Mouse (Mus musculus) MEL (cell line): Measurements from ENCODE around the gene Gm37240.

Experiments
- CTCF ChIP-seq, 3 experiments: IDR thresholded peaks in 2 of 3; conservative IDR thresholded peaks in 1 of 3; 2 replicates each; pipeline ENCODE4 v1.5.1; 2011 to 2012; ENCODE audit warnings: low read length in 3 of 3, low read depth in 2 of 3, mild to moderate bottlenecking in 2 of 3, improper control_type of control experiment in 1 of 3, inconsistent platforms in 1 of 3, mixed read lengths in 1 of 3, moderate library complexity in 1 of 3; ENCODE audit not compliant: control insufficient read depth in 1 of 3, insufficient read depth in 1 of 3, poor library complexity in 1 of 3, severe bottlenecking in 1 of 3
- E2F4 ChIP-seq: IDR thresholded peaks from 2 replicates; pipeline ENCODE4 v1.6.1; 2011; ENCODE audit warnings: low read depth, low read length, improper control_type of control experiment, borderline replicate concordance
- EP300 ChIP-seq, 2 experiments: IDR thresholded peaks; 2 replicates each; pipeline ENCODE4 v1.6.1; 2011; ENCODE audit warnings: improper control_type of control experiment in 2 of 2, low read length in 2 of 2, low read depth in 1 of 2, mild to moderate bottlenecking in 1 of 2
- GATA1 ChIP-seq: IDR thresholded peaks from 2 replicates; pipeline ENCODE4 v1.6.1; 2011; ENCODE audit warnings: low read depth, low read length, improper control_type of control experiment
- JUND ChIP-seq: IDR thresholded peaks from 2 replicates; pipeline ENCODE4 v1.6.1; 2011; ENCODE audit warnings: low read depth, mild to moderate bottlenecking, improper control_type of control experiment, low read length
- MAFK ChIP-seq: IDR thresholded peaks from 2 replicates; pipeline ENCODE4 v1.6.1; 2011; ENCODE audit warnings: low read depth, mild to moderate bottlenecking, low read length, improper control_type of control experiment, borderline replicate concordance
- NELFE ChIP-seq: IDR thresholded peaks from 2 replicates; pipeline ENCODE4 v1.6.1; 2011; ENCODE audit warnings: low read depth, low read length, improper control_type of control experiment
- POLR2A ChIP-seq, 2 experiments: IDR thresholded peaks; 2 replicates each; pipeline ENCODE4 v1.6.1; 2011 to 2012; ENCODE audit warnings: low read length in 2 of 2, mild to moderate bottlenecking in 2 of 2, control low read depth in 1 of 2, improper control_type of control experiment in 1 of 2, low read depth in 1 of 2, moderate library complexity in 1 of 2; ENCODE audit not compliant: control insufficient read depth in 1 of 2, insufficient read depth in 1 of 2, poor library complexity in 1 of 2
- POLR2AphosphoS5 ChIP-seq: IDR thresholded peaks from 2 replicates; pipeline ENCODE4 v1.6.1; 2012; ENCODE audit warnings: low read depth, borderline replicate concordance, mild to moderate bottlenecking, inconsistent platforms, low read length, moderate library complexity, mixed read lengths
- SIN3A ChIP-seq: IDR thresholded peaks from 2 replicates; pipeline ENCODE4 v1.6.1; 2012; ENCODE audit warnings: low read length, improper control_type of control experiment, inconsistent platforms
- UBTF ChIP-seq: IDR thresholded peaks from 2 replicates; pipeline ENCODE4 v1.6.1; 2012; ENCODE audit warnings: low read depth, mild to moderate bottlenecking, inconsistent platforms, low read length, improper control_type of control experiment, moderate library complexity, borderline replicate concordance; ENCODE audit not compliant: insufficient read depth
- ZC3H11A ChIP-seq: IDR thresholded peaks from 2 replicates; pipeline ENCODE4 v1.6.1; 2012; ENCODE audit warnings: low read depth, mild to moderate bottlenecking, inconsistent platforms, low read length, improper control_type of control experiment

GRCm38 (mm10) chr3:84729806-84730205, 1157.5 kb downstream of the Gm37240 start:
- TF ChIP-seq CTCF (IDR thresholded peaks at IDR 0.05 in 2 of 3, conservative IDR thresholded peaks at IDR 0.05 in 1 of 3; ENCODE audit: control insufficient read depth in 1 of 3, insufficient read depth in 1 of 3, low read depth in 2 of 3, low read length in 3 of 3, poor library complexity in 1 of 3, severe bottlenecking in 1 of 3) (no peak), MAFK (no peak), POLR2A (IDR thresholded peaks at IDR 0.05; ENCODE audit: control insufficient read depth in 1 of 2, insufficient read depth in 1 of 2, low read depth in 1 of 2, low read length in 2 of 2, poor library complexity in 1 of 2) (no peak), ZC3H11A (no peak), GATA1 (no peak), EP300 (IDR thresholded peaks at IDR 0.05; ENCODE audit: low read depth in 1 of 2, low read length in 2 of 2) (no peak), UBTF (no peak), SIN3A (no peak), E2F4 (no peak), JUND (no peak), POLR2AphosphoS5 (no peak), NELFE (no peak)
